Mouse (Mus musculus) testis, adult 2 months (tissue): ENCODE measurements around the gene Urod. TPM values are rescaled to one million over a fixed set of nuclear protein-coding genes. Genes with fewer than 3 reads are reported as not detected.

ENCODE experiments used
- H3K27ac ChIP-seq: fragments of 200-500 bp; 2 replicates; pipeline ENCODE4 v1.5.1; 2012; ENCODE audit warnings: low read depth, low read length; ENCODE audit not compliant: control insufficient read depth, insufficient read depth
- H3K27me3 ChIP-seq: fragments of 200-500 bp; 2 replicates; pipeline ENCODE4 v1.6.1; 2012; ENCODE audit warnings: mild to moderate bottlenecking, low read length, moderate library complexity; ENCODE audit not compliant: control insufficient read depth, insufficient read depth
- H3K36me3 ChIP-seq: fragments of 200-500 bp; 2 replicates; pipeline ENCODE4 v1.6.1; 2012; ENCODE audit warnings: mild to moderate bottlenecking, low read length; ENCODE audit not compliant: control insufficient read depth, insufficient read depth
- H3K4me1 ChIP-seq: fragments of 200-500 bp; 2 replicates; pipeline ENCODE4 v1.6.1; 2012; ENCODE audit warnings: low read length; ENCODE audit not compliant: control insufficient read depth, insufficient read depth
- H3K4me3 ChIP-seq: fragments of 200-500 bp; 2 replicates; pipeline ENCODE4 v1.5.1; 2012; ENCODE audit warnings: low read depth, mild to moderate bottlenecking, low read length, moderate library complexity, mixed read lengths; ENCODE audit not compliant: control insufficient read depth
- CTCF ChIP-seq: fragments of 200-500 bp; IDR thresholded peaks from 2 replicates; pipeline ENCODE4 v1.5.1; 2012; ENCODE audit warnings: low read depth, mild to moderate bottlenecking, inconsistent platforms, low read length, moderate library complexity; ENCODE audit not compliant: control insufficient read depth, insufficient read depth, insufficient replicate concordance
- POLR2A ChIP-seq: fragments of 200-500 bp; IDR thresholded peaks from 2 replicates; pipeline ENCODE4 v1.6.1; 2012; ENCODE audit warnings: low read depth, mild to moderate bottlenecking, inconsistent platforms, low read length, moderate library complexity; ENCODE audit not compliant: control insufficient read depth
- polyA plus RNA-seq: library from polyadenylated mRNA; depleted of rRNA; stranded (reverse); fragments of >200 nt; gene quantifications from 2 replicates; pipeline ENCODE4 v1.2.3, GENCODE M21; 2012

Urod gene
- polyA plus RNA-seq, 1 experiment, result 16.5 TPM

DNA sequence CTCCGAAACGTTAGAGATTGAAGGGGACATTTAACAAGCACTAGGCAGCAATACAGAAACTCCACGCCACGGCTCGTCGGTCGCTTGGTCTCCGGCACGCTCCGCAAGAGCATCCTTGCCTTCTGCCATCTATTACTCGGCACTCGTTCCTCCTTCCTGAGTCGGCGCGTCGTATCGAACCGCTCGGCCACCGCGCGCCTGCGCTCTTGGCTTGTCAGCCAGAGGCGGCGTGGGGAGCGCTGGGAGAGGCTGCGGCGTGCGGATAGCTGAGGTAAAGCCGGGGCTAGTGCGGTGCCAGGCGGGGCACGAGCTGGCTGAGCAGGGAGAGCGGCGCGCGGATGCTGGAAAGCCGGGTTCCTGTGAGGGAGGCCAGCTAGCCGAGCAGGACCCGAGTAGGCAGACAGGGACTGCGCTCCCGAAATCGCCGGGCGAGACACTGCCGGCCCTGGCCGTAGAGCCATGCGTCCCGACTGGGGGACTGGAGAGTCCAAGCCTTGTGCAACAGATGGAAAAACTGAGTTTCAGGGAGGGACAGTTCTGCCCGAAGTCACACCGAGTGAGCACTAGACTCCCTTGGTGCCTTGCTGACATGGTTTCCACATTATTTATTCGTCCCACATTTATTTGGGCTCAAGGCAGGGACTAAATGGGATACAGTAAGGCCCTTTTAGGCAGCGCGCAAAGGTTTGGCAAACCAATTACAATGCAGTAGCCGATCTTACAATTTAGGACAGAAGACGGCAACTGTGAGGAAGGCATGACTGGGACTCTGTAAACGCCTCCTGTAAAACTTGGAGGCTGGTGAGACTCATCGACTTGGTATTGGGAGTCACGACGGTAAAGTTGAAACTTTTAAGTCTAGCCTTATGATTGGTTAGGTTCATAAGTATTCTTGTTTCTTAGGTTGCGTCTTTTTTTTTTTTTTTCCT lies 25.3 kb upstream of the Urod start, which contains the start of gene Eif2b3:
TSS of gene Eif2b3 (plus strand) at position 197 of the 929 bp plus-strand sequence.
- peak within 1 kb of the TSS; percentile 54 for H3K27ac ChIP-seq
- no peaks in the 10 kb centered on the region for H3K36me3 ChIP-seq
- no peaks in the 10 kb centered on the region; the same call in 1 of the 2 replicates for H3K4me1 ChIP-seq
- TF ChIP-seq CTCF (no peak), POLR2A (peak; percentile 68; the same call in 1 of the 2 replicates)
- peak within 1 kb of the TSS; percentile 95 for H3K4me3 ChIP-seq
- no peaks in the 10 kb centered on the region for H3K27me3 ChIP-seq

GRCm38 (mm10) chr4:117018327-117018726 lies 24.1 kb upstream of the Urod start:
- no peak overlapping the region for H3K27ac ChIP-seq
- no peaks in the 10 kb centered on the region for H3K27me3 ChIP-seq
- no peak for TF ChIP-seq CTCF
- no peak for TF ChIP-seq POLR2A
- no peak overlapping the region for H3K4me3 ChIP-seq
- no peaks in the 10 kb centered on the region; the same call in 1 of the 2 replicates for H3K4me1 ChIP-seq
- H3K36me3 ChIP-seq, result no peaks in the 10 kb centered on the region

DNA sequence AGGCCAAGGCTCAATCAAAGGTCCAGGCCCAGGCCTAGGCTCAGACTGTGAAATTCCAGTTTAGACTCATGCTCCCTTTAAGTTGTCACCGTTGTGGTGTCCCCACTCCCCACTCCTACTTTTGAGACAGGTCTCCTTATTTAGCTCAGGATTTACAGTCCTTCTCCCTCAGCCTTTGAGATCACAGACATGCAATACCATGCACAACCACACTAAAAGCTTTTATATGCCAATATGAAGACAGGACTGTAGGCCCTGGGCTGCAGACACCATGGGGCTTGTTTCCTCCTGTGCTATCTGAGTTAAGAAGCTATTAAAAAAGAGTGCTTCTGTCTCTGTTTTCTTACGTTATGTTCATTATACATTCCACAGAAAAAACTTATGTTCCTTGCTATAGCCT lies 23.5 kb upstream of the Urod start:
- H3K4me3 ChIP-seq, result no peak overlapping the region
- TF ChIP-seq CTCF, result no peak
- TF ChIP-seq POLR2A, result no peak
- H3K4me1 ChIP-seq, result no peaks in the 10 kb centered on the region; the same call in 1 of the 2 replicates
- no peaks in the 10 kb centered on the region for H3K27me3 ChIP-seq
- no peak overlapping the region for H3K27ac ChIP-seq
- no peaks in the 10 kb centered on the region for H3K36me3 ChIP-seq

- no peak overlapping the region for H3K27ac ChIP-seq
- H3K4me3 ChIP-seq, result no peak overlapping the region
- no peaks in the 10 kb centered on the region for H3K27me3 ChIP-seq
- H3K4me1 ChIP-seq, result no peaks in the 10 kb centered on the region; the same call in 1 of the 2 replicates
- TF ChIP-seq POLR2A, result no peak
- TF ChIP-seq CTCF, result no peak
- H3K36me3 ChIP-seq, result no peaks in the 10 kb centered on the region
Observed at GRCm38 (mm10) chr4:117014901-117015415, 20.7 kb upstream of the Urod start.

GRCm38 (mm10) chr4:117013596-117013995 lies 19.4 kb upstream of the Urod start:
- Histone ChIP-seq H3K27me3 (no peaks in the 10 kb centered on the region), H3K4me3 (no peak overlapping the region), H3K36me3 (no peaks in the 10 kb centered on the region), H3K27ac (no peak overlapping the region), H3K4me1 (no peaks in the 10 kb centered on the region)
- TF ChIP-seq POLR2A, result no peak
- no peak for TF ChIP-seq CTCF

- Histone ChIP-seq H3K36me3 (no peaks in the 10 kb centered on the region), H3K4me3 (no peak overlapping the region), H3K4me1 (no peaks in the 10 kb centered on the region), H3K27ac (no peak overlapping the region), H3K27me3 (no peaks in the 10 kb centered on the region)
- TF ChIP-seq CTCF (no peak), POLR2A (no peak)
Observed at GRCm38 (mm10) chr4:117010231-117010630, 16.0 kb upstream of the Urod start.

DNA sequence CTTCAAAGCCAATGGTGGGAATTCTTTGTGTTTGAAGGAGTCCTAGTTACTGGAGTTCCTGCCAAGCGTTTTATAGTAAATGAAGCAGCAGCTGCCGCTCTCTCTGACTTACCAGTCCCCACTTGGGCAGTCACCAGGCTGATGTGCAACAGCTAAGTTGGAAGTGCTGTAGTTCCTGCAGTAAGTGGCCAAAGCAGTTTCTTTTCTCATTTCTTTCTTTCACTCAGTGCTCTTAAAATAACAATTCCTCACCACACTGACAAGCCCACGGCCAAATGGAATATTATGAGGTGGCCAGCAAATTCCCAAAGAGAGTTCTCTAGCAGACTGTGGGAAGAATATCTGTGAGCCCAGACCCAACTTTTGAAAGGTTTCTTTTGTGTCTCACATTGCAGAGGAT lies 12.8 kb upstream of the Urod start:
- Histone ChIP-seq H3K4me1 (no peaks in the 10 kb centered on the region), H3K27me3 (no peaks in the 10 kb centered on the region), H3K4me3 (no peak overlapping the region), H3K27ac (no peak overlapping the region), H3K36me3 (no peaks in the 10 kb centered on the region)
- TF ChIP-seq CTCF, result no peak
- TF ChIP-seq POLR2A, result no peak

DNA sequence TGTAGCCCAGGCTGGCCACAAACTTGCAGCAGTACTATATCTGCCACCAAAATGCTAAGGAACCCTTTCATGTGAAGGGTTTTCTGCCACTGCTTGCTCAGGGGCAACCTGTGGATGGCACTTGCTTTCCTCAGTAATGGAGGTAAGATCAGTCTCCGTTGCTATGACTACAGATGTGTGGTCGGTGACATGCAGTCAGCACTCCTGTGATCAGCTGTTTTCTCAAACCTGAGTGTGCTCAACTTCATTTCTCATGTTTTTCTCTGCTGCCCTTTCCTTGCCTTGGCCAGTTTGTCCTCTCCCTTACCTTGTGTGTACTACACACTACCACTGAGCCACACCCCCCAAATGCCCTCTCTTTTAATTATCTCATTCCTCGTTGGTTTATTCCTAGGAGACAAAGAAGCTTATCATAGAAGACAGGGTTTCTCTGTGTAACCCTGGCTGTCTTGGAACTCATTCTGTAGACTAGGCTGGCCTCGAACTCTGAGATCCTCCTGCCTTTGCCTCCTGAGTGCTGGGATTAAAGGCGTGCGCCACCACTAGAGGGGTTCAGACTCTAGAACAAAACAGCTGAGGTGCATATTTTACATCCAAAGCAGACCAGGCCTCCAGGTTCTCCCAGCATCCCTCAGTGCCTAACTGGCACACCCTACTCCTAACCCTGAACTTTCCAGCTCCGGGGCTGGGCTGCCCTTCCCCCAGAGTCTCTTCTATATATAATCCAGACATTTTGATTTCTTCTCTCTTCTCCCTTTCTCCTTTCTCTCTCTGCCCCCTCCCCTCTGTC lies 11.6 kb upstream of the Urod start:
- Histone ChIP-seq H3K27me3 (no peaks in the 10 kb centered on the region), H3K4me1 (no peaks in the 10 kb centered on the region), H3K36me3 (no peaks in the 10 kb centered on the region), H3K4me3 (no peak overlapping the region), H3K27ac (no peak overlapping the region)
- no peak for TF ChIP-seq CTCF
- no peak for TF ChIP-seq POLR2A
